Mouse (Mus musculus) megakaryocyte, embryonic 14.5 days (primary cell): ENCODE data around the gene Gfra1.

ENCODE experiments used
- FLI1 ChIP-seq: IDR thresholded peaks from 2 replicates; pipeline ENCODE4 v1.6.1; 2012; ENCODE audit warnings: low read length, inconsistent platforms, mixed read lengths
- GATA1 ChIP-seq: IDR thresholded peaks from 3 replicates; pipeline ENCODE4 v1.6.1; 2012; ENCODE audit warnings: mixed read lengths, low read length, inconsistent platforms, borderline replicate concordance

GRCm38 (mm10) chr19:58353953-58354352 is 101.8 kb downstream of the Gfra1 start:
- TF ChIP-seq GATA1: no peak
- no peak for TF ChIP-seq FLI1
